Mouse (Mus musculus): ENCODE measurements around the gene Nhsl1. TPM values are rescaled to one million over a fixed set of nuclear protein-coding genes. Genes with fewer than 3 reads are reported as not detected.
A peak's percentile ranks its signal among the peaks of the same experiment; 100 is the strongest.

Gene Nhsl1
- 1.9 and 3.0 TPM in 2 replicates for polyA plus RNA-seq (2015; fragmentation: Nextera tagmentation; extraction: Ambion mirVana)

DNA sequence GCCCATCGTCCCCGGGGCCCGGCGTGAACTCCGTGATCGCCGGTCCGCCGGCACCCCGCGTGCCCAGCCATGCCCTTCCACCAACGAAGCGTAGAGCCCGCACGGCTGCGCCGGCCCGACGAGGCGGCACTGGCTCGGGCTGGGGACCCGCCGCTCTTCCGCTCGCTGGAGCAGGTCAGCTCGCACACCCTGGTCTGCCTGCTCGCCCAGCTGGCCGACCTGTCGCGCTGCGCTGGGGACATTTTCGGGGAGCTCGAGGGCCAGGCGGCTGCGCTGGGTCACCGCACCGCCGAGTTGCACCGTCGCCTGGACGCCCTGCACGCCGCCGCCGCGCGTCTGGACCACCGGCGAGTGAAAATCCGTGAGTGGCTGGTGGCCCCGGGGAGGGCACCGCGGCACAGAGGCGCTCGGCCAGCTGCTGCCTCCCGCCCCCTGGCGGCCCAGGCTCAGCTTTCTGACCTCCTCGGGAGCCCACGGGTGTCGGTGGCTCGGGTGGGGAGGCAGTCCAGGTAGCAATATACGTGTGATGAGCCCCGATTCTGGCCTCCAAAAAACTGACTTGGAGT lies at the start of gene Nhsl1:
Gene Nhsl1 (plus strand): TSS at position 70 of the 566 bp plus-strand sequence.
- Histone ChIP-seq H3K9ac (replicated peaks; ENCODE audit: low read depth) (peak within 1 kb of the TSS; percentile 48), H3K36me3 (ENCODE audit: insufficient read depth, low read length) (no peaks in the 10 kb centered on the region), H3K4me2 (replicated peaks; ENCODE audit: low read depth, low read length) (peak within 1 kb of the TSS; percentile 98), H3K27me3 (replicated peaks; ENCODE audit: insufficient read depth, low read length) (0 out of 2 replicates have a peak, but pooled peaks cover 3% of the 10 kb centered on the region), H3K9me3 (ENCODE audit: low read length) (no peaks in the 10 kb centered on the region), H3K27ac (ENCODE audit: low read length) (peak within 1 kb of the TSS; percentile 54), H3K4me3 (ENCODE audit: low read depth, low read length) (peak within 1 kb of the TSS; percentile 72), H3K4me1 (ENCODE audit: insufficient read depth, low read depth, low read length) (no peaks in the 10 kb centered on the region)
- WGBS = 0% methylated on average over 61 of the region's 63 CpGs
- ATAC-seq (peak; percentile 83), DNase-seq (ENCODE audit: low spot score) (peak; percentile 68)
- TF ChIP-seq EP300 (IDR thresholded peaks at IDR 0.05) (no peak), CTCF (IDR thresholded peaks at IDR 0.05) (peak; percentile 73)

DNA sequence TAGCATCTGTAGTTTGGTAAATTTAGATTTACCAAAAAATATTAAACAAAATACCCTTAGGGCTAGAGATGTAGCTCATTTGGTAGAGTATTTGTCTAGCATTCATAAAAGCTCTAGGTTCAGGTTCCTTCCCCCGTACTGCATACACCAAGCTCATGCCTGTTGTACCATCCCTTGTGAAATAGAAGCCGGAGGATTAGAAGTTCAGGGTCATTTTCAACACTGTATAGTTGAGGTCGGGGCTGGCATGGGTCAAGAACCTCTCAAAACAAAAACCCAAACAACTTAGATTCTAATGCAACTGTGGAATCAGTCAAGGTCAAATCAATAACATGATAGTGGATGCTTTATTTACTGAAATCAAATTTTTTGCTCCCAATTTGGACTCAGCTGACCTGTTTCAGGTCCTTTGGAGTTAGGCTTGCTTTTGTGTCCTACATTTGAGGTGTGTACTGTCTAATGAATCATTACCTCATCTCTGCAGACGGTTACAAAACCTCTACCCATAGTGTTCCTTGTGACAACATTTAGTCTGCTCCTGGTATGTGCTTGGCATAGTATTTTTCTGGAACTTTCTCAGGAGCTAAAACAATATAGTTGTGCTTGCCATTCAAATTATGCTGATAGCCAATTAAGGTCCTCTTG lies 42.6 kb upstream of the Nhsl1 start:
- Histone ChIP-seq H3K36me3 (ENCODE audit: insufficient read depth, low read length) (no peaks in the 10 kb centered on the region), H3K9ac (replicated peaks; ENCODE audit: low read depth) (no peak overlapping the region), H3K27ac (ENCODE audit: low read length) (no peak overlapping the region), H3K4me3 (ENCODE audit: low read depth, low read length) (no peak overlapping the region), H3K9me3 (ENCODE audit: low read length) (no peaks in the 10 kb centered on the region), H3K4me1 (ENCODE audit: insufficient read depth, low read depth, low read length) (no peaks in the 10 kb centered on the region), H3K4me2 (replicated peaks; ENCODE audit: low read depth, low read length) (no peak overlapping the region), H3K27me3 (replicated peaks; ENCODE audit: insufficient read depth, low read length) (no peaks in the 10 kb centered on the region)
- WGBS = 81% methylated on average over 4 of the region's 4 CpGs
- DNase-seq (ENCODE audit: low spot score) (no peak), ATAC-seq (no peak)
- TF ChIP-seq CTCF (IDR thresholded peaks at IDR 0.05) (no peak), EP300 (IDR thresholded peaks at IDR 0.05) (no peak)

DNA sequence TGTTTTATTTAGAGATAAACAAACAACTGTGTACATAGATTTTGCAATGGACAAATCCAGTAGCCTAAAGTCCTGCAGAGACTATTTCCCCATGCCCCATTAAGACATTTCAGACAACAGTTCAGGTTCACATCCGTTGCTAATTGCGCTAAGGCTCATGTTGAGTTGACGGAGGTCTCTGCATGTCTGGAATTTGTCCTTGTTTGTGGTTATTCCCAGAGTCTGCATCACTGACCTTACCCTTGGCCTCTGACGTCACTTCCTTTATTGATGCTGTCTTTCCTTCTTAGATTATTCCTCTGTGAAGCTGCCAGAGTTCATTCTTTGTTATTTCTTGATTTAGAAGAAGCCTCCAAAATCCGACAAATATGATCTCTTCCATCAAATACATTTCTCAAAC lies 34.8 kb upstream of the Nhsl1 start:
- ATAC-seq = no peak

DNA sequence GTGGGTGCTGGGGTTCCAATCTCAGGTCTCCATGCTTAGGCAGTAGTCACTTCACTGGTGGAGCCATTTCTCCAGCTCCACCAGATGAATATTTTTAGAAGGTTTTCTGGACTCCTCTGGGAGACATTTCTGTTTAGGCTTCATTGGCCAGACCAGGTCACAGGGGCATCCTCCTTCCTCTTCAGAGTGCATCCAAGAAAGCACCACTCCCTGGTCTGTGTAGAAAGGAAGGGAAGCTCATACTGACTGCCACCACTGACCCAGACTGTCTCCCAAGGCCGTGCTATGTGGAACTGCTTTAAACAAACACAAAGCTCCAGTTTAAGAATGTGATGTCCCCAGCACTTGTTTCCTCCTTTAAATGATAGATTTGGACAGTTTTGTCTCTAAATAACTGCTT lies 29.3 kb upstream of the Nhsl1 start:
- DNase-seq (ENCODE audit: low spot score) = no peak
- Histone ChIP-seq H3K4me1 (ENCODE audit: insufficient read depth, low read depth, low read length) (no peaks in the 10 kb centered on the region), H3K9ac (replicated peaks; ENCODE audit: low read depth) (no peak overlapping the region), H3K4me2 (replicated peaks; ENCODE audit: low read depth, low read length) (no peak overlapping the region), H3K27me3 (replicated peaks; ENCODE audit: insufficient read depth, low read length) (no peaks in the 10 kb centered on the region), H3K27ac (ENCODE audit: low read length) (no peak overlapping the region), H3K4me3 (ENCODE audit: low read depth, low read length) (no peak overlapping the region), H3K36me3 (ENCODE audit: insufficient read depth, low read length) (no peaks in the 10 kb centered on the region), H3K9me3 (ENCODE audit: low read length) (no peaks in the 10 kb centered on the region)
- 14% methylated on average over 1 of the region's 1 CpGs for WGBS
- no peak for ATAC-seq
- no peak for TF ChIP-seq EP300 (IDR thresholded peaks at IDR 0.05)
- no peak for TF ChIP-seq CTCF (IDR thresholded peaks at IDR 0.05)

More for the DNA sequence above, 34.8 kb upstream of the Nhsl1 start:
- Histone ChIP-seq H3K4me2 (replicated peaks; ENCODE audit: low read depth, low read length) (no peak overlapping the region), H3K4me1 (ENCODE audit: insufficient read depth, low read depth, low read length) (no peaks in the 10 kb centered on the region), H3K27me3 (replicated peaks; ENCODE audit: insufficient read depth, low read length) (no peaks in the 10 kb centered on the region), H3K9ac (replicated peaks; ENCODE audit: low read depth) (no peak overlapping the region), H3K4me3 (ENCODE audit: low read depth, low read length) (no peak overlapping the region), H3K27ac (ENCODE audit: low read length) (no peak overlapping the region), H3K9me3 (ENCODE audit: low read length) (no peaks in the 10 kb centered on the region), H3K36me3 (ENCODE audit: insufficient read depth, low read length) (no peaks in the 10 kb centered on the region)
- no peak for DNase-seq (ENCODE audit: low spot score)
- TF ChIP-seq EP300 (IDR thresholded peaks at IDR 0.05) (no peak), CTCF (IDR thresholded peaks at IDR 0.05) (no peak)
- 77% methylated on average over 5 of the region's 5 CpGs for WGBS

DNA sequence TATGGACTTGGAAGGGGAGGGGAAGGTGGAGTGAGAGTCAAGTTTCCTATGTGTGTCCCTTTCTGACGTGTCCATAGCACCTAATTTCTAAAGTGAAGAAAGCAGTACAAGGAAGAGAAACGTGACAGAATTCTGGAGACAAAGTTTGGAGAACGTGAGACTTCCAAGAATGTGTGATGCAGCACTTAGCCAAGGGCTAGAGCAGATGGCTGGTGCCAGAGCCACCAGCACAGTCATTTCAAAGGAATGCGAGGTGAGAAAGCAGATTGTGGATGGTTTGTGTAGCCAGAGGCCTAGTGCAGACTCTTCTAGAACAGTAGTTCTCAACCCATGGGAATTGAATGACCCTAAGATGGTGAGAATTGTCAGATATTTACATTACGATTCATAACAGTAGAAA lies 13.7 kb upstream of the Nhsl1 start:
- Histone ChIP-seq H3K4me2 (replicated peaks; ENCODE audit: low read depth, low read length) (no peak overlapping the region), H3K27ac (ENCODE audit: low read length) (no peak overlapping the region), H3K4me3 (ENCODE audit: low read depth, low read length) (no peak overlapping the region), H3K9me3 (ENCODE audit: low read length) (no peaks in the 10 kb centered on the region), H3K4me1 (ENCODE audit: insufficient read depth, low read depth, low read length) (no peaks in the 10 kb centered on the region), H3K27me3 (replicated peaks; ENCODE audit: insufficient read depth, low read length) (no peaks in the 10 kb centered on the region), H3K9ac (replicated peaks; ENCODE audit: low read depth) (no peak overlapping the region), H3K36me3 (ENCODE audit: insufficient read depth, low read length) (no peaks in the 10 kb centered on the region)
- DNase-seq (ENCODE audit: low spot score) (peak; percentile 20), ATAC-seq (peak; percentile 56)
- TF ChIP-seq EP300 (IDR thresholded peaks at IDR 0.05) = no peak
- TF ChIP-seq CTCF (IDR thresholded peaks at IDR 0.05) = no peak
- 53% methylated on average over 5 of the region's 5 CpGs for WGBS

DNA sequence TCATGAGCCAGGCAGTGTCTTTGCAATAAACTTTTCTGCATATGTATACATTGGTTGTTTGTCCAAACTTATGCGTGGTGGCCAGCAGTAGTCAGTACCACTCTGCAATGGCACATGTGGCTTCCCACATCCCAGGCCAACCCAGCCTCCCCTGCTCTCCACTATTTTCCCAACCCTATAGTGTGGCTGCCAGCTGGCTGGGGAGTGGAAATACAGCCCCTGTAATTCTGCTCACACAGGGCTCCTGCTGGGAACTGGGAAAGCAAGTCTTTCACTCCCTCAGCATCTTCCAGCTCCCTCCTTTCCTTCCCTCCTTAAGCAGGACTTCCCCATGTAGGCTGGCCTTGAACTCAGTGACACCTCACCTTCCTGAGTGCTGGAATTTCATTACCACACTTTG lies 3.7 kb upstream of the Nhsl1 start:
- H3K9me3 ChIP-seq (ENCODE audit: low read length) = no peaks in the 10 kb centered on the region
- no peak overlapping the region for H3K9ac ChIP-seq (replicated peaks; ENCODE audit: low read depth)
- DNase-seq (ENCODE audit: low spot score) (no peak), ATAC-seq (no peak)
- no peaks in the 10 kb centered on the region for H3K36me3 ChIP-seq (ENCODE audit: insufficient read depth, low read length)
- 81% methylated on average over 1 of the region's 1 CpGs for WGBS
- TF ChIP-seq CTCF (IDR thresholded peaks at IDR 0.05) (no peak), EP300 (IDR thresholded peaks at IDR 0.05) (no peak)
- H3K27ac ChIP-seq (ENCODE audit: low read length) = no peak overlapping the region
- no peak overlapping the region for H3K4me2 ChIP-seq (replicated peaks; ENCODE audit: low read depth, low read length)
- 0 out of 2 replicates have a peak, but pooled peaks cover 3% of the 10 kb centered on the region for H3K27me3 ChIP-seq (replicated peaks; ENCODE audit: insufficient read depth, low read length)
- no peaks in the 10 kb centered on the region for H3K4me1 ChIP-seq (ENCODE audit: insufficient read depth, low read depth, low read length)
- no peak overlapping the region for H3K4me3 ChIP-seq (ENCODE audit: low read depth, low read length)
